Mouse (Mus musculus): ENCODE results near the gene Iqschfp. TPM values are rescaled to one million over a fixed set of nuclear protein-coding genes. Genes with fewer than 3 reads are reported as not detected.

The Iqschfp gene
- polyA plus RNA-seq, 1 experiment from 2014 or later: 2.5 TPM

- H3K4me3 ChIP-seq (replicated peaks): no peak overlapping the region
- H3K27me3 ChIP-seq: no peaks in the 10 kb centered on the region
- peaks cover 25% of the 10 kb centered on the region for H3K4me1 ChIP-seq
- WGBS: 76% methylated on average over 3 of the region's 3 CpGs
- H3K4me2 ChIP-seq: no peak overlapping the region
- no peaks in the 10 kb centered on the region for H3K36me3 ChIP-seq (replicated peaks)
- no peak overlapping the region for H3K9ac ChIP-seq
- no peaks in the 10 kb centered on the region for H3K9me3 ChIP-seq
- no peak overlapping the region for H3K27ac ChIP-seq
- ATAC-seq (ENCODE audit: low FRiP score): no peak
Observed at GRCm38 (mm10) chr3:68514717-68515116, 622.7 kb downstream of the Iqschfp start.

- H3K27me3 ChIP-seq: no peaks in the 10 kb centered on the region
- H3K27ac ChIP-seq: no peak overlapping the region
- H3K4me2 ChIP-seq: no peak overlapping the region
- H3K36me3 ChIP-seq (replicated peaks): no peaks in the 10 kb centered on the region
- WGBS: 85% methylated on average over 12 of the region's 12 CpGs
- no peak for ATAC-seq (ENCODE audit: low FRiP score)
- H3K9ac ChIP-seq: no peak overlapping the region
- H3K9me3 ChIP-seq: no peaks in the 10 kb centered on the region
- H3K4me3 ChIP-seq (replicated peaks): no peak overlapping the region
- H3K4me1 ChIP-seq: peaks cover 25% of the 10 kb centered on the region
Observed at GRCm38 (mm10) chr3:68516393-68517081, 624.5 kb downstream of the Iqschfp start.

GRCm38 (mm10) chr3:68517236-68517635 is 625.2 kb downstream of the Iqschfp start:
- H3K9me3 ChIP-seq: no peaks in the 10 kb centered on the region
- no peak overlapping the region for H3K4me3 ChIP-seq (replicated peaks)
- WGBS: 60% methylated on average over 7 of the region's 7 CpGs
- H3K9ac ChIP-seq: no peak overlapping the region
- no peaks in the 10 kb centered on the region for H3K36me3 ChIP-seq (replicated peaks)
- no peak overlapping the region for H3K4me2 ChIP-seq
- H3K4me1 ChIP-seq: peaks cover 25% of the 10 kb centered on the region
- no peaks in the 10 kb centered on the region for H3K27me3 ChIP-seq
- ATAC-seq (ENCODE audit: low FRiP score): no peak
- no peak overlapping the region for H3K27ac ChIP-seq

- Histone ChIP-seq H3K9ac (no peak overlapping the region), H3K4me2 (no peak overlapping the region), H3K27me3 (no peaks in the 10 kb centered on the region), H3K4me1 (peaks cover 25% of the 10 kb centered on the region), H3K9me3 (no peaks in the 10 kb centered on the region), H3K27ac (no peak overlapping the region), H3K36me3 (replicated peaks) (no peaks in the 10 kb centered on the region), H3K4me3 (replicated peaks) (no peak overlapping the region)
- ATAC-seq (ENCODE audit: low FRiP score): no peak
- WGBS: 87% methylated on average over 8 of the region's 8 CpGs
Observed at GRCm38 (mm10) chr3:68518041-68518440, 626.0 kb downstream of the Iqschfp start.

DNA sequence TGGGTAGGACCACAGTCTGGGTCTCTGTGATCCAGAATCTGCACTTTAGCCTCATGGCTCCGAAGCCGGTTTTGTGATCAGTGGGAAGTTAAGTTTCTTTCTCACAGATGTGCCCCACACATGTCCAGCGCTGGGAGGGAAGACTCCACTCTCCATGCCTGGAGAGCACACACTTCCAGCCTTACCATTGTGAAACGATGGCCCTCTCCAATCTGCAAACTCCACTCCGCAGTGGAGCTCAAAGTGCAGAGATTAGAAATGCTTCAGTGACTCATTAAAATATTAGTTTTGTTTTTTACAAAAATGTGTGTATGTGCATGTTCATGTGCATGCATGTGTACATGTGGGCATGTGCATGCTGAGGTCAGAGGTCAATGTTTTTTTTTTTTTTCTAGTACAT is 626.6 kb downstream of the Iqschfp start:
- no peaks in the 10 kb centered on the region for H3K27me3 ChIP-seq
- no peaks in the 10 kb centered on the region for H3K9me3 ChIP-seq
- H3K4me3 ChIP-seq (replicated peaks): no peak overlapping the region
- no peak for ATAC-seq (ENCODE audit: low FRiP score)
- 96% methylated on average over 5 of the region's 5 CpGs for WGBS
- peaks cover 21% of the 10 kb centered on the region for H3K4me1 ChIP-seq
- H3K9ac ChIP-seq: no peak overlapping the region
- H3K27ac ChIP-seq: no peak overlapping the region
- H3K36me3 ChIP-seq (replicated peaks): no peaks in the 10 kb centered on the region
- H3K4me2 ChIP-seq: no peak overlapping the region

GRCm38 (mm10) chr3:68525361-68525878 is 633.4 kb downstream of the Iqschfp start:
- Histone ChIP-seq H3K9me3 (no peaks in the 10 kb centered on the region), H3K4me3 (replicated peaks) (no peak overlapping the region), H3K27me3 (no peaks in the 10 kb centered on the region), H3K4me1 (no peaks in the 10 kb centered on the region), H3K4me2 (no peak overlapping the region), H3K9ac (no peak overlapping the region), H3K36me3 (replicated peaks) (no peaks in the 10 kb centered on the region), H3K27ac (no peak overlapping the region)
- 94% methylated on average over 10 of the region's 10 CpGs for WGBS
- ATAC-seq (ENCODE audit: low FRiP score): no peak

DNA sequence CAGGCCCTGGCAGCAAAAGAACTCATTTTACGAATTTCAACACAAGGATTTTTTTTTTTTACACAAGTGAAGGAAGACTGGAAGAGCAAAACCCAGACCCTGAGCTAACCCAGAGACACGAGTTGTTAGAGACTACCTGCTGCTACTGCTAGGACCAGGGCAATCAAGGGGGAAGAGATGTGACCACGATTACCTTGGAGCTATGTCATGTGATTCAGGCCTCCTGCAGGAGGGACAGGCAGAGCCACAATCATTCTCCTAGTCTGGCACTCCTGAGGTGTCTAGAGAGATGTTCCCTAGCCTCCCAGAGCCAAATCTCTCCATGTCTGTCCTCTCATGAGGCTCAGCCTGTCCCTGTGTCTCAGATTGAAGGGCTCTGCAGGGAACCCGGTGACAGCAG is 634.4 kb downstream of the Iqschfp start:
- Histone ChIP-seq H3K9me3 (no peaks in the 10 kb centered on the region), H3K36me3 (replicated peaks) (no peaks in the 10 kb centered on the region), H3K4me1 (no peaks in the 10 kb centered on the region), H3K4me3 (replicated peaks) (no peak overlapping the region), H3K27me3 (no peaks in the 10 kb centered on the region), H3K9ac (no peak overlapping the region), H3K4me2 (no peak overlapping the region), H3K27ac (no peak overlapping the region)
- ATAC-seq (ENCODE audit: low FRiP score): no peak
- 67% methylated on average over 4 of the region's 4 CpGs for WGBS

GRCm38 (mm10) chr3:68527182-68527581 is 635.1 kb downstream of the Iqschfp start:
- WGBS: 62% methylated on average over 4 of the region's 4 CpGs
- Histone ChIP-seq H3K27me3 (no peaks in the 10 kb centered on the region), H3K4me3 (replicated peaks) (no peak overlapping the region), H3K9me3 (no peaks in the 10 kb centered on the region), H3K4me1 (no peaks in the 10 kb centered on the region), H3K9ac (no peak overlapping the region), H3K27ac (no peak overlapping the region), H3K4me2 (no peak overlapping the region), H3K36me3 (replicated peaks) (no peaks in the 10 kb centered on the region)
- no peak for ATAC-seq (ENCODE audit: low FRiP score)

GRCm38 (mm10) chr3:68531908-68532307 is 639.9 kb downstream of the Iqschfp start:
- Histone ChIP-seq H3K27ac (no peak overlapping the region), H3K4me3 (replicated peaks) (no peak overlapping the region), H3K9ac (no peak overlapping the region), H3K4me1 (peaks cover 10% of the 10 kb centered on the region; the same call in 1 of the 2 replicates), H3K36me3 (replicated peaks) (no peaks in the 10 kb centered on the region), H3K9me3 (no peaks in the 10 kb centered on the region), H3K27me3 (no peaks in the 10 kb centered on the region), H3K4me2 (no peak overlapping the region)
- no peak for ATAC-seq (ENCODE audit: low FRiP score)
- 83% methylated on average over 4 of the region's 4 CpGs for WGBS

DNA sequence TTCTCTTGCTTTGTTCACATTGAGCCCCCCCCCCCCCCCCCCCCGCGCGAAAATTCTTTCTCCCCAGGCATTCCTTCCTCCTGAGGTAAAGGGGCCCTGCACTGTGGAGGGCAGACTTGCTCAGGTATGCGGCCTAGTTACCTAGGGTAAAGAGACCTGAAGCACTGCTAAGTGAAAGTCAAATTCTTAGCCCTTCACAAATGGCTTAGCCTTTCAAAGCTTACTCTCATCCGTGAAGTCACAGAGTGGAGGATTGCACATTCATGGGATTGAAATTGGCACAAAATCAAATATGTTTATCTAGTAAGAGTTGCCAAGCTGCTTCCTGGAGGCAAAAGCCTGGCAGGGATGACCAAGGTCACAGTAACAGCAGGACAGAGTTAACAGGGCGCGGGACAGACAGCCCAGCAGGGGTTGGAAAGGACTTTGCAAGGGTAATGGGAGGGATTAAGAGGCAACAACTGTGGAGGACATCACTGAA is 642.6 kb downstream of the Iqschfp start:
- WGBS: 19% methylated on average over 5 of the region's 7 CpGs
- ATAC-seq (ENCODE audit: low FRiP score): no peak
- H3K27me3 ChIP-seq: no peaks in the 10 kb centered on the region

GRCm38 (mm10) chr3:68535160-68535728 is 643.2 kb downstream of the Iqschfp start:
- H3K9ac ChIP-seq: no peak overlapping the region
- WGBS: 76% methylated on average over 7 of the region's 7 CpGs
- no peak overlapping the region for H3K27ac ChIP-seq
- H3K4me2 ChIP-seq: no peak overlapping the region
- no peaks in the 10 kb centered on the region for H3K36me3 ChIP-seq (replicated peaks)
- peaks cover 10% of the 10 kb centered on the region; the same call in 1 of the 2 replicates for H3K4me1 ChIP-seq
- H3K27me3 ChIP-seq: no peaks in the 10 kb centered on the region
- H3K9me3 ChIP-seq: no peaks in the 10 kb centered on the region
- ATAC-seq (ENCODE audit: low FRiP score): no peak
- H3K4me3 ChIP-seq (replicated peaks): no peak overlapping the region

More for the DNA sequence above, 642.6 kb downstream of the Iqschfp start:
- H3K9ac ChIP-seq: no peak overlapping the region
- no peak overlapping the region for H3K4me2 ChIP-seq
- no peaks in the 10 kb centered on the region for H3K36me3 ChIP-seq (replicated peaks)
- H3K9me3 ChIP-seq: no peaks in the 10 kb centered on the region
- H3K4me1 ChIP-seq: peaks cover 10% of the 10 kb centered on the region; the same call in 1 of the 2 replicates
- no peak overlapping the region for H3K4me3 ChIP-seq (replicated peaks)
- H3K27ac ChIP-seq: no peak overlapping the region

GRCm38 (mm10) chr3:68536071-68536470 is 644.0 kb downstream of the Iqschfp start:
- H3K27ac ChIP-seq: no peak overlapping the region
- no peaks in the 10 kb centered on the region for H3K27me3 ChIP-seq
- H3K36me3 ChIP-seq (replicated peaks): no peaks in the 10 kb centered on the region
- H3K4me3 ChIP-seq (replicated peaks): no peak overlapping the region
- H3K9ac ChIP-seq: no peak overlapping the region
- peaks cover 10% of the 10 kb centered on the region; the same call in 1 of the 2 replicates for H3K4me1 ChIP-seq
- H3K4me2 ChIP-seq: no peak overlapping the region
- no peaks in the 10 kb centered on the region for H3K9me3 ChIP-seq
- no peak for ATAC-seq (ENCODE audit: low FRiP score)
- WGBS: 29% methylated on average over 3 of the region's 3 CpGs

DNA sequence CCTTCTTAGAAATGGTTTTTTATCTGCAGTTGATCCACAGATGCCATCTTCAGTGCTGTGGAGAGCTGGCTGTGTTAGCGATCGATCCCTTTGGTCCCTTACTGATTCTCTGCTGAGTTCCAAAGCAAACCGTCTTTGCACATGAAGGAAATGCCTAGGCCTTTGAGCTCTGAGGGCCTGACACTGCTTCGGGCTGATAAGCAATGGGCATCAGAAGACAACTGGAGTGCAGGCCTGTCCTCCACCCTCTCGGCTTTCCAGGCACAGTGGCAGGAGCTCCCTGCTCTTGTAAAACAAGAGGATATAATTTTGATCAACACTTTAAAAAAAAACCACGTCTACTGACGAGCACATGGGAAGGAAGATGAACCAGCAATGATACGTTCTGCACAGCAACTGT is 649.7 kb downstream of the Iqschfp start:
- Histone ChIP-seq H3K4me3 (replicated peaks) (no peak overlapping the region), H3K9ac (no peak overlapping the region), H3K27ac (no peak overlapping the region), H3K4me1 (peaks cover 19% of the 10 kb centered on the region), H3K4me2 (no peak overlapping the region), H3K36me3 (replicated peaks) (no peaks in the 10 kb centered on the region), H3K27me3 (0 out of 2 replicates have a peak, but pooled peaks cover 3% of the 10 kb centered on the region), H3K9me3 (no peaks in the 10 kb centered on the region)
- WGBS: 93% methylated on average over 8 of the region's 8 CpGs
- ATAC-seq (ENCODE audit: low FRiP score): no peak
